Mouse (Mus musculus): ENCODE data around the gene Mrpl27. TPM values are rescaled to one million over a fixed set of nuclear protein-coding genes. Genes with fewer than 3 reads are reported as not detected.

Mrpl27 gene
- polyA plus RNA-seq (2015; fragmentation: Nextera tagmentation; extraction: Ambion mirVana), result 148 and 158 TPM in 2 replicates

DNA sequence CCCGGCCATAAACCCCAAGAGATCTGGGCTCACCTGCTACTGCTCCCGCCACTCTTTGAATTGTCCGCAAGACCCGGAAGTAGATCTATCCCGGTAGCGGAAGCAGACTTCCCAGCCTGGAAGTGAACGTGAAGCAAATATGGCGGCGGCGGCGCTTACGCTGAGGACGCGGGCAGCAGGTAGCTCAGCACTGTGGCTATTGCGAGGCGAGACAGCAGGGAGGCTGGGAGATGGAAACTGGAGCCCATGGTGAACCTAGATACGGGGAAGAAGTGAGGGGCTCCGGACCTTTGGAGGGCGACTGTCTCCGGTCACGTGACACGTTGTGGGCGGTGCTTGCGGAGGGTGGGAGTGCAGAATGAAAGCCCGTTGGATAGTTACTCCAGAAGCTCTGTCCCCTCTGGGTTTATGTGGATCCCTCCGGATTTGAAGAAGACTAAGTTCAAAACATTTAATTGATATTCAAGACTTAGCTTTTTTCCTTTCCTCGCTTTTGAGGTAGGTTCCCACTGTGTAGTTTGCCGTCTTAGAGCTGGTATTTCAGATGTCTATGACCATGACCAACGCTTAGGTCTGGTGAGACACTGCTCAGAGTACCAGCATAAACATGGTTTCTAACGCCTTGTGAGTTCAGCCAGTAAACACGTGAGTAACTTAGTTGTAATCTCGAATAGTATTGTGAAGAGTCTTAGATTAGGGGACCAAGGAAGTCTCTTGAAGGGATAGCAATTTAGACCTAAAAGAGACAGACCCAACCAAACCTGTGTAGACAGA, at the start of gene Mrpl27, which contains the start of gene Eme1:
Gene Mrpl27, plus strand, starts transcription at position 105 of the 774 bp plus-strand sequence.
Gene Eme1, minus strand, starts transcription at position 302 of the 774 bp plus-strand sequence.
- H3K4me2 ChIP-seq (replicated peaks; ENCODE audit: low read depth), result peak within 1 kb of the TSS; percentile 71
- H3K27ac ChIP-seq (ENCODE audit: low read depth, low read length), result peak within 1 kb of the TSS; percentile 87
- no peak for TF ChIP-seq CTCF (IDR thresholded peaks at IDR 0.05; ENCODE audit: low read depth)
- WGBS, result under 1% methylated on average over 32 of the region's 32 CpGs
- peak; percentile 84 for ATAC-seq
- H3K27me3 ChIP-seq (replicated peaks; ENCODE audit: control insufficient read depth, insufficient read depth, low read length), result no peaks in the 10 kb centered on the region
- peaks cover 12% of the 10 kb centered on the region for H3K4me1 ChIP-seq (replicated peaks; ENCODE audit: control insufficient read depth, insufficient read depth, low read length)
- peaks cover 14% of the 10 kb centered on the region for H3K36me3 ChIP-seq (ENCODE audit: control insufficient read depth, insufficient read depth)
- peak within 1 kb of the TSS; percentile 60 for H3K9ac ChIP-seq (ENCODE audit: low read depth, low read length)
- H3K4me3 ChIP-seq (ENCODE audit: low read depth, low read length), result peak within 1 kb of the TSS; percentile 60
- H3K9me3 ChIP-seq (ENCODE audit: control insufficient read depth), result no peaks in the 10 kb centered on the region

DNA sequence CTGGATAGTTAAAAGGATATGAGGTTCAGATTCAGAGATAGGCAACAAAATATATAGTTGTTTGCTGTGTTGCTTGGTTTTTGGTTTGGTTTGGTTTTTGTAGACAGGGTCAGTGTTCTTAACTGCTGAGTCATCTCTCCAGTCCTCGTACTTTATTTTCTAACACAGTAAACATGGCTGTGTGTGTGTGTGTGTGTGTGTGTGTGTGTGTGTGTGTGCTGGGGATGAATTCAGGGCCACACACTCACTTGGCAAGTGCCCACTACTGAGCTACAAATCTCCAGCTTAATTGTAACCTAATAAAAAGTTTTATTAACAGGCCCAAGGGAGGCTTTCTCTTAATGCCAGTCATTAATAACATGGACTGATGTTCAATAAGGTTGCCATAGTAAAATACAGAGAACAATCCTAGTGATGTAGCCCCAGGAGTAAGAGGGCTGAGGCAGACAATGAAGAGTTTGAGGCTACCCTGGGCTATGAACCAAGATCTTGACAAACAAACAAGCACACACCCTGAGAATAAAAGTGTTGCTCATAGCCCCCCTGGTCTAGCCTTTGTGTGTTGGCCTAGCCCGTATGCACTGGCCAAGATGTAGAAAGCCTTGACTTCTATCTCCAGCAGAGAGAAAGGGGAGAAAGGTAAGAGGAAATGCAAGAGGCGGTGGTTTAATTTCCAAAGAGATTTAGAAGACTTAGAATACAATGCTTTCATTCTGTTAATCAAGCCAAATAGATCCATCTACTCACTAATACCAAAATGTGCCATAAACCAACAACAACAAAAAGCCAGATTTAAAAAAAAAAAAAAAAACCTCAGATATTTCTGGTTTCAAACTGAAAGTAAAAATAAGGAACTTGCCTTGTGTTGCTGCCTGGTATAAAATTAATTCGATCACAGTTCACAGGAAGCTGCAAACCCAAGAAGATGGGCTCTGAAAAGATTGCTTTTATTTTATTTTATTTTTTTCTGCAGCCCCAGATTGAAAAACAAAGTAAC, 42.5 kb upstream of the Mrpl27 start:
- H3K27me3 ChIP-seq (replicated peaks; ENCODE audit: control insufficient read depth, insufficient read depth, low read length), result no peaks in the 10 kb centered on the region
- H3K4me3 ChIP-seq (ENCODE audit: low read depth, low read length), result no peak overlapping the region
- H3K4me2 ChIP-seq (replicated peaks; ENCODE audit: low read depth), result no peak overlapping the region
- TF ChIP-seq CTCF (IDR thresholded peaks at IDR 0.05; ENCODE audit: low read depth), result no peak
- WGBS, result 75% methylated on average over 4 of the region's 4 CpGs
- H3K27ac ChIP-seq (ENCODE audit: low read depth, low read length), result no peak overlapping the region
- ATAC-seq, result no peak
- no peaks in the 10 kb centered on the region for H3K4me1 ChIP-seq (replicated peaks; ENCODE audit: control insufficient read depth, insufficient read depth, low read length)
- no peak overlapping the region for H3K9ac ChIP-seq (ENCODE audit: low read depth, low read length)
- no peaks in the 10 kb centered on the region for H3K9me3 ChIP-seq (ENCODE audit: control insufficient read depth)
- no peaks in the 10 kb centered on the region for H3K36me3 ChIP-seq (ENCODE audit: control insufficient read depth, insufficient read depth)

DNA sequence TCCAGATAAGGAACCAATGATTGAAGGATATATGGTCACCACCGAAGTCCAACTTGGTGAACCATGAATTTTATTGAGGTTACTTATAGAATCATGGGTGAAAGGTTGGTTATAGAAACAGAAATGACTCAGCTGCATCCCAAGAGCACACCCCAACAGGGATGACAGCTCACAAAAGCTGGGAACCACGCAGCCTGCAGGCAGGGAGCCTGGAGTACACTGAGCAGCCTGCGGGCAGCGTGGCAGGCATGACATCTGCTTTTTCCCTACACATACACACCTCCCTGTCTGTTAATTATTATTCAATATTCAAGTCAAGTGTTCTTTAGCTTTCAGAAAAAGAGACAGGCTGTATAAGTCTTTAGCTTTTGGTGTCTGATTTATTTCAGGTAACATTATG, 39.0 kb upstream of the Mrpl27 start:
- TF ChIP-seq CTCF (IDR thresholded peaks at IDR 0.05; ENCODE audit: low read depth), result peak; percentile 42
- no peak overlapping the region for H3K9ac ChIP-seq (ENCODE audit: low read depth, low read length)
- H3K4me1 ChIP-seq (replicated peaks; ENCODE audit: control insufficient read depth, insufficient read depth, low read length), result no peaks in the 10 kb centered on the region
- 37% methylated on average over 4 of the region's 4 CpGs for WGBS
- H3K9me3 ChIP-seq (ENCODE audit: control insufficient read depth), result no peaks in the 10 kb centered on the region
- no peak overlapping the region for H3K4me2 ChIP-seq (replicated peaks; ENCODE audit: low read depth)
- no peaks in the 10 kb centered on the region for H3K27me3 ChIP-seq (replicated peaks; ENCODE audit: control insufficient read depth, insufficient read depth, low read length)
- peak overlapping the region; percentile 4; the same call in 1 of the 2 replicates for H3K27ac ChIP-seq (ENCODE audit: low read depth, low read length)
- peak; percentile 93 for ATAC-seq
- no peaks in the 10 kb centered on the region for H3K36me3 ChIP-seq (ENCODE audit: control insufficient read depth, insufficient read depth)
- H3K4me3 ChIP-seq (ENCODE audit: low read depth, low read length), result no peak overlapping the region

DNA sequence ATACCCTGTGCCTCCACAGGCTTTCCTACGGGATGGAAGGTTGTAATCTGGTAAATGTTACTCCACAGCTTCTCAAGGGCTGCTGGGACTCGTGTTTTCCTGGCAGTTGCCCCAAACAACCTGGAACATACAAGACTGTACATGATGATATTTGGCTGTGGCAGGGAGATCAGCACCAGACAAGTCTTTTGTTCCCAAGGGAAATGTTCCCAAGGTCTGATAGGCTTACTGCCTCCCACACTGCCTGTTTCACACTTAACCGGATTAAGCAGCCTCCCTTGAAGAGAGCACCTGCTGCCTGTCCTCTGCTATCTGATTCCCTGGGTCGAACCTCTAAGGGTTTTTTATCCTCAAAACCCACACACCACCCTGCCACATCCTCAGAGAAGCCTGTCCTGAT, 38.1 kb upstream of the Mrpl27 start:
- no peak for ATAC-seq
- Histone ChIP-seq H3K27me3 (replicated peaks; ENCODE audit: control insufficient read depth, insufficient read depth, low read length) (no peaks in the 10 kb centered on the region), H3K27ac (ENCODE audit: low read depth, low read length) (no peak overlapping the region), H3K36me3 (ENCODE audit: control insufficient read depth, insufficient read depth) (no peaks in the 10 kb centered on the region), H3K9ac (ENCODE audit: low read depth, low read length) (no peak overlapping the region), H3K4me2 (replicated peaks; ENCODE audit: low read depth) (no peak overlapping the region), H3K4me1 (replicated peaks; ENCODE audit: control insufficient read depth, insufficient read depth, low read length) (no peaks in the 10 kb centered on the region), H3K9me3 (ENCODE audit: control insufficient read depth) (no peaks in the 10 kb centered on the region), H3K4me3 (ENCODE audit: low read depth, low read length) (no peak overlapping the region)
- WGBS, result 34% methylated on average over 4 of the region's 4 CpGs
- no peak for TF ChIP-seq CTCF (IDR thresholded peaks at IDR 0.05; ENCODE audit: low read depth)

DNA sequence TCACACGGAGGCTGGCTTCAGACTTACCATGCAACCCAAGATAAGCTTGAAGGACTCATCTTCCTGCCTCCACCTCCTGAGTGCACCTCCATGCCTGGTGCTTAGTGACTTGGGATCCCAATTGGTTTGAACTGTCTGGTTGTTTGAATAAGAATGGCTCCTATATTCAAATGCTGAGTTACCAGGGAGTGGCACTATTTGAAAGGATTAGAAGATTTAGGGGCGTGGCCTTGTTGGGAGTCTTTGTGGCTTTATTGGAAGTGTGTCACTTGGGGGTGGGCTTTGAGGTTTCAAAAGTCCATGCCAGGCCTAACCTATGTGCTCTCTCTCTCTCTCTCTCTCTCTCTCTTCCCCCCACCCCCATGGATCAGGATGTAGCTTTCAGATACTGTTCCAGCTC, 35.9 kb upstream of the Mrpl27 start:
- Histone ChIP-seq H3K27ac (ENCODE audit: low read depth, low read length) (no peak overlapping the region), H3K9ac (ENCODE audit: low read depth, low read length) (no peak overlapping the region), H3K4me2 (replicated peaks; ENCODE audit: low read depth) (no peak overlapping the region), H3K27me3 (replicated peaks; ENCODE audit: control insufficient read depth, insufficient read depth, low read length) (no peaks in the 10 kb centered on the region), H3K9me3 (ENCODE audit: control insufficient read depth) (no peaks in the 10 kb centered on the region), H3K4me1 (replicated peaks; ENCODE audit: control insufficient read depth, insufficient read depth, low read length) (no peaks in the 10 kb centered on the region), H3K4me3 (ENCODE audit: low read depth, low read length) (no peak overlapping the region), H3K36me3 (ENCODE audit: control insufficient read depth, insufficient read depth) (no peaks in the 10 kb centered on the region)
- no peak for ATAC-seq
- 93% methylated on average over 2 of the region's 2 CpGs for WGBS
- TF ChIP-seq CTCF (IDR thresholded peaks at IDR 0.05; ENCODE audit: low read depth), result no peak

All from intestine, postnatal 0 days (tissue).